Mouse (Mus musculus) liver, adult 2 months (tissue): ENCODE measurements at regions not wholly inside any gene's neighbourhood (a gene's known extent, or its start where the extent isn't known, plus 50 kb on each side); places are given as distances from the start of the nearest gene placed in this dataset.

ENCODE experiments used
- CTCF ChIP-seq: fragments of 200-500 bp; IDR thresholded peaks from 2 replicates; pipeline ENCODE4 v1.5.1; 2011; ENCODE audit warnings: low read depth, low read length, control low read depth
- POLR2A ChIP-seq: fragments of 200-500 bp; IDR thresholded peaks from 2 replicates; pipeline ENCODE4 v1.6.1; 2011; ENCODE audit warnings: low read length, control low read depth; ENCODE audit not compliant: insufficient read depth; ENCODE audit errors: extremely low read depth

GRCm38 (mm10) chr9:93083114-93083513 is 541.1 kb downstream of the Plod2 start:
- no peak for TF ChIP-seq CTCF
- no peak for TF ChIP-seq POLR2A
